Mouse (Mus musculus) liver, embryonic 15.5 days (tissue): ENCODE measurements around the gene Ube2v1. TPM values are rescaled to one million over a fixed set of nuclear protein-coding genes. Genes with fewer than 3 reads are reported as not detected.

Experiments used
- microRNA-seq: library from miRNA; unstranded; fragments of <30 nt; microRNA quantifications from one replicate; pipeline ENCODE4, GENCODE M21; 2016
- polyA plus RNA-seq: library from polyadenylated mRNA; unstranded; fragments of >200 nt; fragmentation: Nextera tagmentation; extraction: Ambion mirVana; gene quantifications from 2 replicates; pipeline ENCODE4 v1.2.1, GENCODE M21; 2015

The Ube2v1 gene
- polyA plus RNA-seq, 1 experiment from 2014 or later, result 187 TPM

Small RNA genes lying within 50 kb of the gene (microRNA-seq; reads per million reads assigned to microRNA genes)
- gene Gm22355, result not detected

Other genes starting within 250 kb of the Ube2v1 start
- gene Slc9a8, start 210.4 kb downstream of the Ube2v1 start, polyA plus RNA-seq, result 12.7 and 15.2 TPM in 2 replicates
- gene Rnf114, start 139.4 kb downstream of the Ube2v1 start, polyA plus RNA-seq, result 35.3 and 38.2 TPM in 2 replicates
- gene Spata2, start 139.2 kb downstream of the Ube2v1 start, polyA plus RNA-seq, result 8.1 and 8.3 TPM in 2 replicates
- gene Snai1, start 93.9 kb downstream of the Ube2v1 start, polyA plus RNA-seq, result 1.6 and 1.9 TPM in 2 replicates
- 0.63 TPM in 1 of 2 replicates, not detected in the other for gene Gm20431, start 29.4 kb upstream of the Ube2v1 start, polyA plus RNA-seq
- 13.0 and 14.0 TPM in 2 replicates for gene Cebpb, start 56.8 kb upstream of the Ube2v1 start, polyA plus RNA-seq
- 17.4 and 18.2 TPM in 2 replicates for gene Tmem189, start 57.7 kb upstream of the Ube2v1 start, polyA plus RNA-seq